Mouse (Mus musculus): Measurements from ENCODE around the gene Mpv17l2.

GRCm38 (mm10) chr8:70801830-70802229 lies 41.1 kb upstream of the Mpv17l2 start:
- TF ChIP-seq CTCF (IDR thresholded peaks at IDR 0.05; ENCODE audit: low read depth, low read length) (no peak), GATA1 (IDR thresholded peaks at IDR 0.05; ENCODE audit: borderline replicate concordance, low read length) (no peak), GATA2 (IDR thresholded peaks at IDR 0.05; ENCODE audit: borderline replicate concordance, low read depth, low read length) (no peak)

Data from G1E (cell line).